Mouse (Mus musculus) layer of hippocampus, adult 2 months (tissue): ENCODE measurements around the gene Prn. TPM values are rescaled to one million over a fixed set of nuclear protein-coding genes. Genes with fewer than 3 reads are reported as not detected.
A peak's percentile ranks its signal among the peaks of the same experiment; 100 is the strongest.

Source experiments
- DNase-seq, 2 experiments: peaks; one replicate each; pipeline ENCODE4 v3.0.0; 2022; ENCODE audit warnings: low spot score in 2 of 2
- H3K27ac ChIP-seq: fragments of 200-600 bp; 2 replicates; pipeline ENCODE4 v1.8.1; 2022
- H3K4me3 ChIP-seq: fragments of 200-600 bp; 2 replicates; pipeline ENCODE4 v1.8.1; 2022; ENCODE audit warnings: mild to moderate bottlenecking
- CTCF ChIP-seq: fragments of 200-600 bp; conservative IDR thresholded peaks from 2 replicates; pipeline ENCODE4 v1.8.1; 2022; ENCODE audit warnings: antibody characterized with exemption, mild to moderate bottlenecking, moderate library complexity
- long read RNA-seq, 2 experiments: library from polyadenylated mRNA; stranded (forward); transcript quantifications; one replicate each; pipeline ENCODE4 v2.0.0; 2021; ENCODE audit warnings: borderline mapping rate in 2 of 2
- total RNA-seq, 2 experiments: library from RNA; stranded (reverse); gene quantifications; 2 replicates each; pipeline ENCODE4 v1.2.3; 2021

Prn gene
- total RNA-seq, result not detected
- long read RNA-seq, experiment 1, result 0 reads
- long read RNA-seq, experiment 2, partial matches to known transcripts, result 0 of 1 reads
- long read RNA-seq, experiment 2, other reads (novel, unspliced or antisense), result 1 of 1 reads

DNA sequence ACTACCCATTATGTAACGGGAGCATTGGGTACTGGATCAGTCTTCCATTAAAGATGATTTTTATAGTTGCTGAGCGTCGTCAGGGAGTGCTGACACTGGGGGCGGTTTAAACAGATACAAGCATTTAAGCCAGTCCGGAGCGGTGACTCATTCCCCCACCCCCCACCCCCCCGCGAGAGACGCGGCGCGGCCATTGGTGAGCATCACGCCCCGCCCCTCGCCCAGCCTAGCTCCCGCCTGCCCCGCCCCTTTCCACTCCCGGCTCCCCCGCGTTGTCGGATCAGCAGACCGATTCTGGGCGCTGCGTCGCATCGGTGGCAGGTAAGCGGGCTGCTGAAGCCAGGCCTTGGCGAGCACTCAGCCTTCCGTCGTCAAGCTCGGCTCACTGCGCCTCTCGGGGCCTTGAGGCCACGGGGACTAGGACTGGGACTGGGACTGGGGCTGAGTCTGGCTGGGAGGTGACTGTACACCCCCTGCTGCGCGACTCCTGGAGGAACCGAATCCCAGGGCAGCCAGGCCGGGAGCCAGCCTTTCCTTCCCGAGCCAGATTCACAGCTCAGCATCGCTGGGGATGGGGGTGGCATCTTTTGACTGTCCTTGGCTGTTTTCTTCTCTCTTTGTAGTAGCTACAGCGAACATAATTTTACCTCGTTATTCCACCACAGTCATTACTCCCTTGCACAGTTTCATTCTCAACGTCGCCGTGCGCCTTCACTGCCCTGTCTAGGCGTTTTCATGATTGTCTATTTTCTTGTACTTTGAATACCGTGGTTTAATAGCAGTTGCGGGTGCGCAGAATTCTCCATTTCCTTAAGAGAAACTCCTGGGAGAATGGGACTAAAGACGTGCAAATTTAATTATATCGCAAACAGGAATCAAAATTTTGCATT is at the start of gene Prn, which contains the start of gene Prnp:
Prn (plus strand) TSS at position 275 of the 890 bp plus-strand sequence.
Prnp (plus strand) TSS at position 246 of the 890 bp plus-strand sequence.
- DNase-seq, result peak; percentile 93 to 94
- peak within 1 kb of the TSS; percentile 87 for H3K4me3 ChIP-seq
- H3K27ac ChIP-seq, result peak within 1 kb of the TSS; percentile 98
- TF ChIP-seq CTCF, result no peak

DNA sequence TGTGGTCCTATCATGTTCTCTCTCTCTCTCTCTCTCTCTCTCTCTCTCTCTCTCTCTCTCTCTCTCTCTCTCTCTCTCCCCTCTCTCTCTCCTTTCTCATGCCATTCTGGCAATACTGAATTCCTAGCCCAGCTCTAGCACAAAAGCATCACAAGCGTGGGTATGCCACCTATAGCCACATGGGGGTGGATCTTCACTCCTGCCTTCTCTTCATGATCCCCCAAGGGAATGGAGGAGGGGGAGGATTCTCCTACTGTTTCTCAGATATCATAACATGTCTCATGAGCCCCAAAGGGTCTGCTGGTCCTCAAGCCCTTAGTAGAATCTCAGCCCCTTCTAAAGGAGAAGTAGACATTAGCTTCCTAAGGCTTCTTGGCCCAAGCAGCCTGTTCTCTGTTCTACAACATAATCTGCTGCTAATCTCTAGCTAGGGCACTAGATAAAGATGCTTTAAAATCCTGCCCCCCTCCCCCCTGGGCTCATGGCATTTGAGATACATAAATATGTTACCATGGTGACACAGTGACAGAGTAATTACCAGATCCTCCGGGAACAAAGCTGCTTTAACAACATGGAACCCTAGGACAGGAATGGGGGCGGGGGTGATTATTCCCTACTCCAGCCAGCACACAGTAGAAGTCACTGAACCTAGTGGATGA is 47.0 kb upstream of the Prn start:
- DNase-seq, result no peak
- 0 out of 2 replicates have a peak, but pooled peaks have one; percentile 24 for TF ChIP-seq CTCF
- Histone ChIP-seq H3K4me3 (no peak overlapping the region), H3K27ac (peak overlapping the region; percentile 89)

DNA sequence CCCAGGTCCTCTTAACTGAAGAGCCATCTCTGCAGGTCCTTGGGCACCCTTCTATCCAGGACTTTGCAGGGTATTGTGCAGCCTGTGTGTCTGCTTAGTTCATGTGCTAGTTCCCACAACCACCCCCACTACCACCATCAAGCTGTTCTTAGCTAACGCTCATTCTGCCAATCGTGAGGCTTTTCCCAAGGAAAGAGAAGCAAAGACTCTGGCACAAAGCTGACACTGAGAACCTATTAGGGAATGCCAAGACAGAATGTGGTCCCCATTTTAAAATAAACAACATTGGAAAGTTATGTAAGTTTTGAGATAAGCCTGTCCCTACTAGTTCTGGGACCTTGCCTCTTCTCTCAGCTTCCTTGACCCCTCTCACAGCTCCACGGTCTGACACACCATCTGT is 46.3 kb upstream of the Prn start:
- peak in 1 of 2 experiments; percentile 55 for DNase-seq
- TF ChIP-seq CTCF, result no peak
- Histone ChIP-seq H3K4me3 (no peak overlapping the region), H3K27ac (peak overlapping the region; percentile 89)

DNA sequence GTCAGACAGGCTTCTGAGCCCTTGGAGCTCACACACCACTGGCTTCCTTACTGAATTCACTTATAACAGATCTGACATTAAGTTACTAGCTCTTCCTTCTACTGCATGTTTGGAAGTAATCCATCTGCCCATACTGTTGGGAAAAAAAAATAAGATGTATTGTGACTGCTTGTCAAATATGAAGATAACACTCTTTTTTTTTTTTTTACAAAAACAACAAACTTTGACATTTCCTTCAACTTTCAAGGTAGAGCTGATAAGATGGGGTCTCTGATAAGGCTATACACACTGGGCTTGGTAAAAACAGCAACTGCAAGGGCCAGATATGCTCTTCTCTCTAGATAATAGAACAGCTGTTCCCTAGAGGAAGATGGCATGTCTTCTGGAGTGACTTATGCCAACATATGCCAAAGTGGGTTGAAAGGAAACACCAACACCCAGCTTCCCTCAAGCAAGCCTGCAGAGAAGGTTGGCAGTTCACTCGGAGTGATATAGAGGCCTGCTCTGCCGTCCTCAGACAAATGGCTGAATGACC is 45.4 kb upstream of the Prn start:
- no peak for TF ChIP-seq CTCF
- DNase-seq, result no peak
- H3K27ac ChIP-seq, result peak overlapping the region; percentile 89
- no peak overlapping the region for H3K4me3 ChIP-seq

DNA sequence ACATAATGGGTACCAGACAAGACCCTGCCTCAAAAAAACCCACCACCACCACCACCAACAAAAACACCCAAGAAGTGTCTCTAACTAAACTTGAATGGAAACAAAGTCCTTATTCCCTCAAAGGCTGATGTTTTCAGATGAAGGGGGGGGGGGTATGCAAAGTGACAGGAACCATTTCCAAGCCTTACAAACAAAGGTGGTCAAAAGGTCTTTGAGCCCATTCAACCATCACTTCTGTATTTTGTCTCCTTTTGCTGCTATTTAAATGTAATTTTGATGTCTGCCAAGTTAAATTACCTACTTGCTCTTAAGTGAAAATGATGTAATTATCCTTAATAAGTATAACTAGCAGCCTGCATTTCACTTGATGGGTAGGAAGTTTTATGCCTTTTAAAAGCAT is 43.1 kb upstream of the Prn start:
- no peak for TF ChIP-seq CTCF
- DNase-seq, result no peak
- no peak overlapping the region for H3K4me3 ChIP-seq
- H3K27ac ChIP-seq, result peak overlapping the region; percentile 60; the same call in 1 of the 2 replicates

DNA sequence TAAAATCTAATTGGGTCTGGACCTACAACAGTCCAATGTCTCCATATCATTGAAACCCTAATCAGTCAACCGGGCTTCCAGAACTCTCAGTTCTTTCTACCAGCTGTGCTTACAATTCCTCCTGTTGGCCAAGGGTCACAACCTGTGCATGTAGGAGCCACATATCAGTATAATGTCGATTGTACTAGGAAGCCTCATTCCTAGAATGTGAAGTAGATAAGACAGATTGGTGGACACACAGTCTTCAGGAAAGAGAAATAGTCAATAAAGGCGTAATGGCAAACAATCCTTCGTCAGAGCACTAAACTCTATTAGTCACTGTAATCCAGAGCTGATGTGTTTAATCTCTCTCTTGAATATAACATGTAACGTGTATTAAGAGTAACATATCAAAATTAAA is 40.8 kb upstream of the Prn start:
- H3K27ac ChIP-seq, result no peak overlapping the region
- H3K4me3 ChIP-seq, result no peak overlapping the region
- DNase-seq, result no peak
- TF ChIP-seq CTCF, result no peak

DNA sequence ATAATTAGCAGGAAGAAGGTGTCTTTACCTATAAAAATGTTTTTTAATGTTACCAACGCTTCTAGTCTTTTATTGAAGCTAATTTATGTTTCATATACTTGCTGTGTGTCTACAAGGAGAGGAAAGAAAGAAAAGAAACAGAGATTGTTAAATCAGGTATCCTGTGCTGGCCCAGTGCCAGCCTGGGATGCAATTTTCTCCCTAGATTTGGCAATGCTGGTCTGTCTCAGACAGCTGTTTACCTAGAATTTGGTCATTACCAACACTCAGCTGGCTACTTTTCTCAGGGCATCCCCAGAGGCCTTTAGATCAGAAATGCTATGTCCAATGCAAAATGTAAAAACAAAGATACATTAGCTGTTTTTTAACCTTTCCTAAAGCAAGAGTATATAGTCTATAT is 36.4 kb upstream of the Prn start:
- no peak for DNase-seq
- no peak overlapping the region for H3K27ac ChIP-seq
- no peak for TF ChIP-seq CTCF
- H3K4me3 ChIP-seq, result no peak overlapping the region

DNA sequence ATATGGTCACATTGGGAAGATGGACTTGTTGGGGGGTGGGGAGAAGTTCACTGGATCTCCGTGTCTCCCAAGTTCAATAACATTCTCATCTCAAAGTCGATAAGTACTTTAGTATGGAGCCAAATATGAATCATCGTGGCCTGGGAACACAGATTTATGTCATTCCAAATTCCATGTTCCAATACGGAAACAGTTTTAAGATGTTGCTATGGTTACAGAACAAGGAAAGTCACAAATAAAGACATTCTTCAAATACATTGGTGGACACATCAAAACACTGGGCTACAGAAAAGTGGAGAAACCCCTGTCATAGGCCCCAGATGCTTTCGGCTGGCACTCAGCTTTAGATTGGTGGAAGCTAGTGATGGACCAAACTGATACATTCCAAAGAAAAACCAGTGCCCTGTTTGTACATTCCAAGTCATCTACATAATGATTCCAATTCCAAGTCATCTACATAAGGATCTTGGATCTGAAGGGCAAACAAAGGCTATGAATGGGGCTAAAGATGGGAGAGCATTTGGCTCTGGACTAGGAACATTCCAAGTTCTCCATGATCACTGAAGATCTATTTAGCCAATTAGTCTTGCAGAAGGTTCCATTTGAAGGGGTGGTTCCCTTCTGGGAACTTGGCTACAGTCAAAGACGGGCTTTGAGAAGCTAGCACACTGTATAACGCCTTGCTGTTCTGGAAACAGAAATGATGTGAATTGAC is 33.0 kb upstream of the Prn start:
- no peak for DNase-seq
- Histone ChIP-seq H3K4me3 (no peak overlapping the region), H3K27ac (peak overlapping the region; percentile 43; the same call in 1 of the 2 replicates)
- TF ChIP-seq CTCF, result no peak

DNA sequence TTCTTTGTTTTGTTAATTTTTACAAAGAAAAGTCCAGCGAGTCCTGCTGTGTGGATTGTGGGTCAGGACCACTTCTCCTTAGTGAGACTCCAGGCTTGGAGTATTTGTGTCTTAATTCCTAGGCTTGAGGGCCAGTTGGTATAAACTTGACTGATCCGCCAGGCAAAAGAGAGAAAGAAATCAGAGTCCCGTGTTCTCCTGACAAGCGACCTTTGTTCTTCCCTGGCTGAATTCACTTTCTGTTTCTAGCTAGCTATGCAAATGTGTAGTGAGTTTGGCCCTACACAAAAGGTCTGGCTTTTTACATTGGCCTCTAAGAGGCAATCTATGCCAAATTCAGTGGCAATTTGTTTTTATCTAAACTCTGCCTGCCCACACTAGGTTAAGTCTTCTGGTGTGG is 28.0 kb upstream of the Prn start:
- DNase-seq, result no peak
- TF ChIP-seq CTCF, result no peak
- Histone ChIP-seq H3K4me3 (no peak overlapping the region), H3K27ac (peak overlapping the region; percentile 87)

DNA sequence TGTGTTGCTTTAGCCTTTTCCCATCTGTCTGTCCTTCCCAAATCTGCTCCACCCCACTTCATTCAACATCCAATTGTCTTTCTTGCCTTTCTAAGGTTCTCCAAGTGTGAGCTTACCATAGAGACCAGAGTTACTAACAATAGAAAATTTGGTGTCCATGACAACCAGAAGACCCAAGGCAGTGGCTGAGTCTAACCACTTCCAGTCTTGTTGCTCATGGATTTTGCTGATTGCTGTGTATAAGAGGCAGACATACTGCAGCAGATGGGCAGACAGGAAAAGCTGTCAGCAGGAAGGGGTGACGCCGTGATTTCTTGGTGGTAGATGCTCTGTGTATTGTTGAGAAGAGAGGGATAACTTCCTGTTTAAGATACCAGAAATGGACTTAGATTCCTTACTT is 26.6 kb upstream of the Prn start:
- peak; percentile 48 to 82 for DNase-seq
- H3K27ac ChIP-seq, result peak overlapping the region; percentile 87
- H3K4me3 ChIP-seq, result no peak overlapping the region
- TF ChIP-seq CTCF, result no peak

DNA sequence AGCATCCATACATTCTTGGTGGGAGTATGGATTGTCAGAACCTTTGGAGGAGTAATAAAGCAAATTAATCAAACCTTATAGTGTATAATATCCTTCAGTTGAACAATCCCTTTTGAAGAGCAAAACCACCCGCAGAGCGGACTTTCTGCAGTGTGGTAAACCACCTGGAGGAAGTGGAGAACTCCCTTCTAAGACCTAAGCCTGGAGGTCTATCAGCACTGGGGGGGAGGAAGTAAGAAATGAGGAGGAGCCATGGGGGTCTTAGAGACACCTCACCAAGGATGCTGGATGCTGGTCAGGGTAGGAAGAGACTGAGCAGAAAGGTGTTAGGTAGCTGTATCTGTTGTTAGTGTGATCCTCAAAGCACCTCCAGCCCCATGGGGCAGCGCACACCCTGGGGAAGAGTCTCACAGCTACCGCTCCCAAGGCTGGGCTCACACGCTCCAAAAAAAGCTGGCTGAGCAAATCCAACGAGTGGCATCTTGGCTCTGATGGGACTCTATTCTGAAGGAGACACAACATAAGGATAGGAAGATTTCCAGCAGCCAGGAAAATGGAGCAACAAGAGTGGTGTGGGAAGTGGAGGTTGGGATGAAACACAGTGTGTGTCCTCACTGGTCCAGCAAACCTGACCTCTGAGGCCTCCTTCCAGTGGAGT is 23.1 kb upstream of the Prn start:
- TF ChIP-seq CTCF, result no peak
- no peak for DNase-seq
- Histone ChIP-seq H3K4me3 (no peak overlapping the region), H3K27ac (no peak overlapping the region)

DNA sequence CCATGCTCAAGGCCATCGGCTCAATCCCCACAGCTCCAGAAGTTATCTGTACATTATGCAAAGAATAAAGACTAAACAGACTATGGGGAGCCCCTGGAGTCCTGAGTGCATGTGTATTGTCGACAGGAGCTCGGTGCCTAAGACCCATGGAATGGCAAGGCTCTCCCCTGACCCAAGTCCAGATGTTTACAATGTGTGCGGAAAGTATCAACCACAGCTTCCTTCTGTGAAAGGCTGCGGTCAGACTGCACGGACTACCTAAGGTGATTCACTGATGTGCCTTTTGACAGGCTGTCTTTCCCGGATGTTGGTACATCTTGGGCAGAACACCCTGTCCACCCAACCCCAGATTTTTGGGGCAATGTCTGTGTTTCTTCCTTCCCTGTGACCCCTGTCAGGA is 21.5 kb upstream of the Prn start:
- DNase-seq, result no peak
- TF ChIP-seq CTCF, result no peak
- H3K27ac ChIP-seq, result no peak overlapping the region
- H3K4me3 ChIP-seq, result no peak overlapping the region
